Mouse (Mus musculus) naive thymus-derived CD4-positive, alpha-beta T cell, adult 5 months (primary cell): Measurements from ENCODE around the gene Dennd5b. TPM values are rescaled to one million over a fixed set of nuclear protein-coding genes. Genes with fewer than 3 reads are reported as not detected.

Experiments used
- polyA plus RNA-seq: library from polyadenylated mRNA; unstranded; fragments of 100-300 nt; shearing (Covaris generic); gene quantifications from one replicate; pipeline ENCODE4 v1.2.1, GENCODE M21; 2017

Gene Dennd5b
- 0.57 TPM for polyA plus RNA-seq

GRCm38 (mm10) chr6:149101076-149101942 is at the start of gene Dennd5b:
TSS of gene Dennd5b (minus strand) at chr6:149101680.

DNA sequence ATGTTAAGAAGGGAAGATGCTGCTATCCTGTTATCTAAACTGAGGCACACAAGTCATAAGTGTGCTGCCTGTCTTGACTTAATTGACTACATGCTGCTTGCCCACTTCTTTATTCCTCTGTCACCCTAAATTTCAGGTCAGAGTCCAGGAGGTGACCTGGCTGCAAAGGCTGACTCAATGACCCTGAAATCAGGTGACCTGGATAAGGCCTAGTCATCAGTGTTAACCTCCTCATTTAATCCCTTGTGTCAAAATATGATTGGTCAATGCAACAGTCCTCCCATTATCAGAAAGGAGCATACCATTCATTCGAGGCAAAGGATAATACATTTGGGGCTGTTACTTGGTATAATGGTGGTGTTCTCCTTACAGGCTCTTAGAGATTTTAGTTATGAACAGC is 38.0 kb upstream of the Dennd5b start, which contains the start of gene Etfbkmt:
TSS of gene Etfbkmt (plus strand) at position 379 of the 400 bp plus-strand sequence.

GRCm38 (mm10) chr6:149129870-149130269 is 28.4 kb upstream of the Dennd5b start, which contains the start of gene Gm10203:
TSS of gene Gm10203 (plus strand) at chr6:149130170.

GRCm38 (mm10) chr6:148946409-148946742 is 155.1 kb downstream of the Dennd5b start, which contains the start of gene Sinhcaf:
TSS of gene Sinhcaf (minus strand) at chr6:148946467.

Other genes starting within 250 kb of the Dennd5b start
- gene Caprin2, start 205.4 kb downstream of the Dennd5b start, polyA plus RNA-seq: 6.7 TPM
- gene Sinhcaf, start 155.2 kb downstream of the Dennd5b start, polyA plus RNA-seq: 38.3 TPM
- gene Gm10203, start 28.5 kb upstream of the Dennd5b start, polyA plus RNA-seq: not detected
- gene Etfbkmt, start 38.2 kb upstream of the Dennd5b start, polyA plus RNA-seq: 8.2 TPM
- 16.6 TPM for gene Amn1, start 87.0 kb upstream of the Dennd5b start, polyA plus RNA-seq
- gene Resf1, start 207.7 kb upstream of the Dennd5b start, polyA plus RNA-seq: 137 TPM